Mouse (Mus musculus) thymus, postnatal 25 days (tissue): ENCODE data around the gene Cpm.

Experiments used
- DNase-seq: peaks from one replicate; pipeline ENCODE4 v3.0.0; 2022

Gene Cpm

DNA sequence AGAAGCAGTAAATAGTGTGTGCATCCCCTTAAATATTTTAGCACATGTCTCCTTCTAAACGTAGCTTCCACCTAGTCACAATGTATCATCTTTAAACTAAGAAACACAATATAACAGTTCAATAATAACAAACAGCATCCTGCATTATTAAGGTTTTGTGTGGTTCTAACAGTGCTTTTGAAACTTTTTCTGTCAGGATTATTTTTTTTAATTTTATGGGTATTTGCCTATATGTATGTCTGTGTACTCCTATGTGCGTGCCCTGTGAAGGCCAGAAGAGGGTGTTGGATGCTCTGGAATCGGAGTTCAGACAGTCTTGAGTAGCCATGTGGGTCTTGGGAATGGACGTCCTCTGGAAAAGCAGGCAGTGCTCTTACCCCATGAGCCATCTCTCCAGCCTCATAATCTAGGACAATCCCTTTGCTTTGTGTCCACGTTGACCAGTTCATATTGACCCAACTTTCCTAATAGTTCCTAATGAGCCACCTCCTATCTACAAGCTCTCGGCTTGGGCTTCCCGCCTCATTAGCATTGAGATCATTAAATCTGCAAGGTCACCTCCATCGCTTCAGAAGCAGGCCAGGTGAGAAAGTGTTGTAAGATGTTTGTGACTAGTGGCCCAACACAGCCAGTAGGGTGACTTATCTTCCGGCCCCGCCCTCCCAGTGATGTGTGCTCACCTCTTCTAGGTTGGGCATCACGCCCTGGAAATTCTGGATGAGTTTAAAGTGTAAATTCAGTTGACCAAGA lies 20.2 kb downstream of the Cpm start:
- DNase-seq = no peak

DNA sequence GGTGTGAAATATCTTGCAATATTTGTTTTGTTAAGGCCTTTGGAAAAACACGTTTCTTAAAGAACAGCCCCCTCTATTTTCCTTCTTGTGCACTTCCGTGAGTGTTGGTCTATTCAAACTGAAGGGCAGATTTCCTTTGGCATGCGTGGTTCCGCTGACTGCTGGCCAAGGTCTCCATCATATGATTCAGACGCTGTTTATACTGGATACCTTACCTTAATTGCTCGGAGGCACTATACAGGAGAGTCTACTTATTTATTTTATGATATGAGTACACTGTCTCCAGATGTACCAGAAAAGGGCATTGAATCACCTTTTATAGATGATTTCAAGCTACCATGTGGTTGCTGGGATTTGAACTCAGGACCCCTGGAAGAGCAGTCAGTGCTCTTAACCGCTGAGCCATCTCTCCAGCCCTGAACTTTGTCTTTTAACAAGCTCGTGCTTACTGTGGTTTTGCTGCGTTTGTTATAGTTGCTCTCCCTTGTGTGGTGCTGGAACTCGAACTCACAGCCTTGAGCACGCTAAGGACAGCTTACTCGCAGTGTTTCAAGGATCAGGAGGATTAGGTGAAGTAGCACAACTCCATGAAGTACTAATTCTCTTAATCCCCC lies 20.8 kb downstream of the Cpm start:
- no peak for DNase-seq

DNA sequence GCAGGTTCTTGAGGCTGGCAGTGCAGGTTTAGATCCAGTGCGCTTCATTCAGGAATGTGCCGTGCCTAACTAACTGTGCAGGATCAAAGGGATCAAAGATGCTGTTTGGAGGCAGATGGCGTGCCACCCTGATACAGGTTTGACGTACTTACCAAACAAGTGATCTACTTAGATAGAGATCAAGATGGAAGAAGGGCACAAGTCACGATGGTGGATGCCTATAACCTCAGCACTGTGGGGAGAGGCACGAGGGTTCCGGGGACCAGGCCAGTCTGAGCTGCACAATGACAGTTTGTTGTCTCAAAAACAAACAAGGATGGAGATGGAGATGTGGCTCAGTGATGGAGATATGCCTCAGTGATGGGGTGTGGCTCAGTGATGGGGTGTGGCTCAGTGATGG lies 21.4 kb downstream of the Cpm start:
- DNase-seq = no peak

DNA sequence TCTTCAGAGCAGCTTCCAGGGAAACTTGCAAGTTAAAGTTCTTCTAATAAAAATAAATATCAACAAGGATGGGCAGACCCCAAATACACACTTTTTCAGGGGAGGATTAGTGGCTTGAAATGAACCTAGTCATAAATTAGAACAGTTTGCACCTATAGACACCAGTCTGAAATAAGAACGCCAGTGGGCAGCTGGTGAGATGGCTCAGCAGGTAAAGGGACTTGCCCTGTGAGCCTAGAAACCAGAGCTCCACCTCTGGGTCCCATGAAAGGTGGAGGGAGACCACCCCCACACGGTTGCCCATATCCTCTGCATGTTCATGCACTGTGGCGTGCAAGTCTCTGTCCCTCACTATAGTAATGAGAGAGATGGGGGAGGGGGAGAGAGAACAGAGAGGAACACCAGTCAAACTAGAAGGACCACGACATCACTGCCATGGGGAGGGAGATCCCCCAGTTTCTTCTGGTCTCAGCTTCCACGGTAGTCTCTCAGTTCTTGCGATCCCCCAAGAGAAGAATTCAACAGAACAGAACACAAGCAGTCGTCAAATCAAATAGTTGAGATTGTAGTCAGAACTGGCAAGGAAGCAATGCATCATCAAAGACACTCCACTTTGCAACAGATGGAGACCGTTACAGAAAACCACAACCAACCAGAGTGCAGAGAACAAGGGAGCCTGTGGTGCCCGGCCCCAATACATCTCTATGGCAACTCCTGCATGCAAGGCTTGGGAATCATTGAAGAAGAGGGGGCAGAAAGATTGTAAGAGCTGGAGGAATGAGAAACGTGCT lies 22.5 kb downstream of the Cpm start:
- DNase-seq = peak; percentile 69

DNA sequence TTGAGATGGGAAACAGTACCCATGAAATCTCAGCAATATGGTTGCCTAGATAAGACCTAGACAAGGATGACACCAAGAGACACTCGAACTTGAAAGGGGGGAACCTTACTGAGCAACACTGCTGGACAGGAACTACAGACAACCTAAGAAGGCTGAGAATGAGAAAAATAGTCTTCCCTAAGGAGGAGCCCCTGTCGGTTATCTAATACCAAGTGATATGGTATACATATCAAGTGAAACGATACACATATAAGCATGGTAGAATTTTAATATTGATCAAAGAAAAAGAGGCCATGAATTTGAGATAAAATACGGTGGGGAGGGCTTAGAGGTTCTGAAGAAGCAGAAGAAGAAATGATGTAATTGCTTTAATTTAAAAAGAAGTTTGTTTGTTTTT lies 23.1 kb downstream of the Cpm start:
- DNase-seq = no peak

DNA sequence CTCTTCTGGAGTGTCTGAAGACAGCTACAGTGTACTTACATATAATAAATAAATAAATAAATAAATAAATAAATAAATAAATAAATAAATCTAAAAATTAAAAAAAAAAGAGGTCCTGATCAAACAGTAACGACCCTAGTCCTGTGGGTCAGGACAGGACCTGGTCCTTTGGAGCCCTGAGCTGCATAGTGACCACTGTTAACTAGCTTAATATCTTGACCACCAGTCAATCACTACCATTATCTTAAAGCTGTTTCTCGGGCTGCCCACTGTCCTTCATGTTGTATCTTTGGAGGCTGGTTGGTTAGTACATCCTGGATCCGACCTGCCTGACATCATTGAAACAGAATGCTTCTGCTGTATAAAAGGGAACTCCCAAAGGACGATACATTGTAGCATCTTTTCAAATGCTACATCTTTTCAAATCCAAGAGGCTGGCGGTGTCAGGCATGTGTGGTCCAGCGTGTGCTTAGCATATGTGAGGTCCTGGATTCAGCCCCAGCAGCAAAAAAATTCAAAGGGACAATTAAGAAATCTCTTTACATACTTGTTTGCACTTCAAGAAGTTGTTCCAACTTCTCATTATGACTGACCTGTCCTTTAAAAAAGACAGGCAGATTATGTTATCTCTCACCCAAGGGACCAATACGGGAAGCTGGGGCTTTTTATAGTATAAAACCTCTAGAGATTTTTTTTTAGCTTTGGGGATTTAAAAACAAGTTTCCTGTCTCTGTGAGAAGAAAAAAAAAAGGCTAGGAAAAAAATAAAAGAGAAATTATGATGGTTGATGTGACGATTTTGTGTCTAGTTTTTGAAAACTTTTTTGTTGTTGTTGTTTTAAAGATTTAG lies 23.9 kb downstream of the Cpm start:
- DNase-seq = no peak

DNA sequence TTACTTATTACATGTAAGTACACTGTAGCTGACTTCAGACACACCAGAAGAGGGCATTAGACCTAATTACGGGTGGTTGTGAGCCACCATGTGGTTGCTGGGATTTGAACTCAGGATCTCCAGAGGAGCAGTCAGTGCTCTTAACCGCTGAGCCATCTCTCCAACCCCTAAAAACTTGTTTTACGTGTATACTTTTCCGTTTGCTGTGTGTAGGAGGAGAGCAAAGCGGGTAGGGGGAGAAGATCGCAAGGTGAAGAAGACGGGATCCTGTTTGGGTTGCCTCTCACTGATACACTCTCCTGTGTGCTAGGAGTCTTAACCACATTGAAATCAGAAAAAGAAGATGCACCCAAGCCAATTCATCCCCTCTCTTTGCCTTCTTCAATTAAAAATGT lies 24.5 kb downstream of the Cpm start:
- no peak for DNase-seq

DNA sequence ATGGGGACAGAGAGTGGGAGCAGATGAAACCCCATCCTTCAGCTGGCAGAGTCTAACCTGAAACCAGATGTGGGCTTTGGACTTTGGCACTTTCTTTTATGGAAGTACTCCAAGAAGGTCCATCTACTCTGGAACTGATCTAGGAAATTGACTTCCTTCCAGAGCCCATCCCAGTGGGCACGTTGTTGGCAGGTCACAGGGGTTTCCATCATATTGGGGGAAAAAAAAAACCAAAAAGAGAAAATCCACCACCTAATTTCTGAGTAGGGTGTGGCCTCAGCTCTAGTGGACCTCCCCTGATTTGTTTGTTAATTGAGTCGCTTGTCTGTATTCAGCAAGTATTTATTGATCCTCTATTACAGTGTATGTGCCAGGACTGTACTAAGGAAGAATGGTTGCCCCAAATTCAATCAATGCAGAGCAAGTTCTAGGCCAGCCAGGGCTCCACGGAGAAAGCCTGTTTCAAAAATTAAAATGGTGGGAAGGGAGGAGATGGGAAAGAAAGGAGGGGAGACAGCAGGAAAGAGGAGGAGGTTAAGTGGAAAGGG lies 25.4 kb downstream of the Cpm start:
- no peak for DNase-seq

DNA sequence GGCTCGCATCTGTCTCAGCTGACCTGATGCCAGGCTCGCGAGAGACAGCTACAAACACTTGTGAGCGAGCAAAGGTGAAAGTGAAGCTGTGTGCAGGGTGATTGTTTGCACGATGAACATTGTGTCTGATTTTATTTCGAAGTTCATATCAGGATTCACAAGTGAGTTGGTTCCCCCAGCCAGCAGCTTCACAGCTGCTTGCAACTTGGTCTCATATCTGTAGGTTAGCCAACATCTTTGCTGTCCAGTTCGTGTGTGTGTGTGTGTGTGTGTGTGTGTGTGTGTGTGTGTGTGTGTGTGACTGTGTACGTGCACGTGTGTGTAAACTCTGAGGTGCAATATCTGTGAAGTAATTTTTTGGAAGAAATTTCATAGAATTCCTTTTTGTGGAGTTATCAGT lies 26.2 kb downstream of the Cpm start:
- DNase-seq = no peak

DNA sequence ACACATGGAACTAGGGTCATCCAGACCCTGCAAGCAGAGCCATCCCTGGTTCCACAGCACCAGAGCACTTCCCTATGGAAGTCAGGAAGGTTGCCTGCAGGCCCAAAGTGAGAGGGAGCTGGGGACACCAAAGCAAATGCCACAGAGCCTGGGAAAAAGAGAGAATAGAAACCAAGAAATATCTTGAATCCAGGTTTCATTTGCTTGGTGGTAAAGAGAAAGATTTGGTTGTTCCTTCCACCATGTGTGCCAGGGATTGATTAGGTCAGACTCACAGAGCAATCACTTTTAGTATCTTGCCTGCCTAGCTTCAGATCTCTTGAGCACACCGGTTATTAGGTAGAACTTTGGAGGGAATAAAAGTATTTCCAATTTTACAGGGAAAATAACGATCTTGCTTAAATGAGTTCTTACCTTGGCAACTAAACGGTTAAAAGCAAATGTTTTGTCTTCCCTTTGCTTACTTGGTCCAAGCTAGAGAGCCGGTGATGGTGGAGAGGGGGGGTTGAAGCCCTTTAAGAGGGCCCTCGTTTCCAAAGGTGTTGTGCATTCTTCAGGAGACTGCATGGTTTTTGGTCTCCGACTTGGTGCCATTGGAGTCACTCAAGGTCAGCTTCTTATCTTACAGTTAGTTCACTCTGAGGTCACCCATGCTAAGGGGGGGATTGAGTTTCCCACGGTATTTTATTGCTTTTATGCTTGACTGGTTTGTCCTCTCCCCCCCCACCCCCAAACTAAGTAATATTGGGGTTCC lies 26.8 kb downstream of the Cpm start:
- no peak for DNase-seq

DNA sequence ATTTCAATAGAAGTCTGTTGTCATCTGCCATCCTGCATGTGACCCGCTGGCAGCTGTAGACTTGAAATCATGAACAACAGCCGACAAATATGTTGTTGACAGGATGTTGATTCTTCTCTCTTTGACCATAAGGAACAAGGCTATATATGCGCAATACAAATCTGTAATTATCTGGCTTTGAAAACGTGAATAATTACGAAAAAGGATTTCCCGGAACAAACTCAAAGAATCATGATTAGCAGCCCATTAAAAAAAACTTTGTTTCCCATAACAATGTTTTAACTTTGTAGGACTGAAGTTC lies 27.3 kb downstream of the Cpm start:
- DNase-seq = no peak

DNA sequence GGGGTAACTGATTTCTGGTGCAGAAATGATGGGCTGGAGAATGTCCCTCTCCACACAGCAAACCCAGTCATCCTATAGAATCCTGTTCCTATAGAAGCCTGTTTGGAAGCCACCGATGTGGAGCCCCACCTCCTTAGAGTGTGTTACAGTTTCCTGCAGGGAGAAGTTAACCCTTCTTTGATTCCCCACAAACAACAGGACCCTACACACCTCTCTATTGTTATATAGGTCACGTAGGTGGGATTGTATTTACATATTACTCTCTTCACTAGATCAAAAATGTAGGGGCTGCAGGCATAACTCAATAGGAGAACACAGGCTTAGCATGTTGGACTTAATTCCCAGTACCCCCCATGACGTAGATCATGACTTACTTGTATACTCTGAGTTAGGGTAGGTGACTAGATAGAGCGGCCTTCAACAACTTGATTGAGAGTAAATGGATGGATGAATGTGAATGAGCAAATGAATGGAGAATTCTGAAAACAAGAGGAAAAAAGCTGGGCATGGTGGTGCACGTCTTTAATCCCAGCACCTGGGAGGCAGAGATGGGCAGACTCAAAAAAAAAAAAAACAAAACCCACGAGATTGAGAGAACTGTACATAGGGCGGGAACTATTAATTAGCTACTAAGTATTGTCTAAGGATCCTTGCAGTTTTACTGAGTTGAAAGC lies 27.8 kb downstream of the Cpm start:
- no peak for DNase-seq

DNA sequence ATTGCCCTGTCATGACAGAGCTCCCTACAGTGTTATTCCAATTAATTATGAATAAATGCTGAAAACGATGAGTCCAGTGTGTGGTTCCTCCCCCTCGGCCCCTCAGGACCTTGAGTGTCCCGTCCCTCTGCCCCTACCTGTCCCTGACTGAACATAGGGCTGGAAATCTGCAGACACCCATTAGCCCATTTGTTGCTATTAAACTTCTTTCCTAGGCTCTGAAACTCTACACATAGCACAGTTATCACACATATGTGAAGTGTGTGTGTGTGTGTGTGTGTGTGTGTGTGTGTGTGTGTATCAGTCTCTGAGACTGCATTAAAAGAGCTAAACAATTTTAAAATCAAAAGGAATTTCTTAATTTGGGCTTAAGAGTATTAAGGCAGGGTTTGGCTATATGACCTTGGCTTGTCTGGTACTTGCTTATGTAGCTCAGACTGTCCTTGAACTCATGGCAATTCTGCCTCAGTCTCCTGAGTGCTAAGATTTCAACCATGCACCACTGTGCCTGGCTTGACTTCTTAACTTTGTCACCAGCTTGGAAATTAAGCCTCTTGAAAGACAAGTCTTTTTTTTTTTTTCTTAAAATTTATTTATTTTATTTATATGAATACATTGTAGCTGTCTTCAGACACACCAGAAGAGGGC lies 28.5 kb downstream of the Cpm start:
- no peak for DNase-seq

DNA sequence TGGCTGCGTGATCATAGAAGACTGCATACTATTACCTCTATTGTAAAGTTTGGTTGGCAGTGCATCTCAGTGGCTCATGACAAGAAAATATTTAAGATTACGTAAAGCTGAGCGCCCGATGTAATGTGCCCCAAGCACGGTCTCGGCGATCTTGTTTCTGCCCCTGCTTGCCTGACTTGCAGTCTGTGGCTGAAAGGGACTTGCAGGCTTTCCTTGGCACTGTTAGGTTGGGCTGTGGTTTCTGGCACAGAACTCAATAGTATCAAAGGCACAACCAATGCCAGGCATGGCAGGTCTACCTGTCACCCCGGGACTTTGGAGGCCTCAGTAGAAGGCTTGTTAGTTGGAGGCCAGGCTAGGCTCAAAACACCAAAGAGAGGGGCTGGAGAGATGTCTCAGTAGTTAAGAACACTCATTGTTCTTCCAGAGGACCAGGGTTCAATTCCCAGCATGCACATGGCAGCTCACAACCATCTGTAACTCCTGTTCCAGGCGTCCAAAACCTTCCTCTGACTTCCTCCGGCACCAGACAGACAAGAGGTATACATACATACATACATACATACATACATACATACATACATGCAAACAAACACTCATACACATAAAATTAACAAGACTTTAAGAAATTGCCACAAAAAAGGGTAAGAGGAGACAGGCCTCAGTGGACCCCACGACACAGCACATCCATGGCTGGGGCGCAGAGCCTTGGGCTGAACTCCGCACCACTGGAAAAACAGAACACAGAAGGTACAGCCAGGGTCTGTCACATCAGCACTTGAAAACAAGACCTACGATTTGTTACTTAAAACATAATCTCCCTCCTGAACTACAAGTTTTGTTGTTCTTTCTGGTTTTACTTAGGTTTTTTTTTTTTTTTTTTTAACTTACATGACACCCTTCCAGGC lies 29.5 kb downstream of the Cpm start:
- no peak for DNase-seq

DNA sequence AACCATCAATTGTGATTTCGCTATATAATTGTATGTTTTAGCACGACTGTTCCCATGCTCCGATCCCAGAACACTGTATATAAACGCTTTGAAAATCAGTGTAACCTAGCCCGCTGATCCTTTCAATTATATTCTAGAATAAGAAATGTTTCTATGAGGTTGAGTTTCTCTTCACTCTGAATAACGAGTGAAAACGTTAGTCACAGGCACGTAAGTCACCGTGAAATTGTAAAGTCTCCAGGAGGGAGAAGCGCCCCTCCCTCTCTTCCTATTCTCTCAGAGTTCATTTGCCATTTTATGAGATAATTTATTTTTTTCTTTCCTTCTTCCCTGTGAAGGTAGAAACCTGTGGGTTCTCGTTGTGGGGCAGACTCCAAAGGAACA lies 30.1 kb downstream of the Cpm start:
- no peak for DNase-seq

DNA sequence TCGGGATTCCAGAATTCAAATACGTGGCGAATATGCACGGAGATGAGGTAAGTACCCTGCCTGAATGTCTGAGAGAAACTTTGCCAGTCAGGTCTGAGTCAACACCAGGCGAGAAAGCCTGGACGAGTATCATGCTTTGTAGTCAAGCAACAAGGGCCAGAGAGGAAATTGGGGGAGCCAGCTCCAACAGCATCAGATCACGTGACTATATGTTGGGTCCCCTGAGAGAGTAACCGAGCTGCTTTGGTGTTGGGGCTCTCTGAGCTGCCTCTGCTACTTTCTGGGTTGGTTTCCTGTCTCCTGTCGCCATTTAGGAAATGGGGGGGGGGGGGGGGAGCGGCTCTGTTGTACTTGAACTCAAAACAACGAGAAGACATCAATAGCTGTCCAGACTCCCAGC lies 30.5 kb downstream of the Cpm start:
- DNase-seq = peak; percentile 71

DNA sequence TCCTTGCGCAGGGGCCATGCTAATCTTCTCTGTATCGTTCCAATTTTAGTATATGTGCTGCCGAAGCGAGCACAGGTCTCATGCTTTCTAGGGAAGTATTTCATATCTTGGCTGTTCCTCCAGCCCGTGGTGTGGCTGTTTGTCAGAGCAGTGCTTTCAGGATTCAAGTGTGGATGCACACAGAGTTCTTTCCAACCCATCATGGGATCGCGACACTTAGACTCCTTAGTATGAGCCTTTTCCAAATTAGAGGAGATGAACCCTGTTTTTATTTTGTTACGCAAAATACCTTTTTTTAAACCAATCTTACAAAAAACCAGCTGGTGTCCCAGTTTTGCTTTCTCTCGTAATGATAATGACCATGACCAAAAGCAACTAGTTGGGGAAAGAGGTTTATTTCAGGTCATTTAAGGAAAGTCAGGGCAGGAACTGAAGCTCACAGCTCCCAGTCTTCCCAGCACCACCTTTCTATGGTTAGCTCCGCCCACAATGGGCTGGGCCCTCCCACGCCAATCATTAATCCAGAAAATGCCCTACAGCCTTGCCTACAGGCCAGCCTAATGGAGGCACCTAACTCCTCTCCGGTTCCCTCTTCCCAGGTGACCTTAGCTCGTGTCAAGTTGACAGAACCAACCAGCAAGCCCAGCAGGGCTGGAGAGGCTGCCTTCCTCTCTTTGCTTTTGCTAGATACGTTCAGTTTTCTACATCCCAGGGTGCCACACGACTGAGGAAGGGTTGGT lies 33.2 kb downstream of the Cpm start:
- DNase-seq = no peak

DNA sequence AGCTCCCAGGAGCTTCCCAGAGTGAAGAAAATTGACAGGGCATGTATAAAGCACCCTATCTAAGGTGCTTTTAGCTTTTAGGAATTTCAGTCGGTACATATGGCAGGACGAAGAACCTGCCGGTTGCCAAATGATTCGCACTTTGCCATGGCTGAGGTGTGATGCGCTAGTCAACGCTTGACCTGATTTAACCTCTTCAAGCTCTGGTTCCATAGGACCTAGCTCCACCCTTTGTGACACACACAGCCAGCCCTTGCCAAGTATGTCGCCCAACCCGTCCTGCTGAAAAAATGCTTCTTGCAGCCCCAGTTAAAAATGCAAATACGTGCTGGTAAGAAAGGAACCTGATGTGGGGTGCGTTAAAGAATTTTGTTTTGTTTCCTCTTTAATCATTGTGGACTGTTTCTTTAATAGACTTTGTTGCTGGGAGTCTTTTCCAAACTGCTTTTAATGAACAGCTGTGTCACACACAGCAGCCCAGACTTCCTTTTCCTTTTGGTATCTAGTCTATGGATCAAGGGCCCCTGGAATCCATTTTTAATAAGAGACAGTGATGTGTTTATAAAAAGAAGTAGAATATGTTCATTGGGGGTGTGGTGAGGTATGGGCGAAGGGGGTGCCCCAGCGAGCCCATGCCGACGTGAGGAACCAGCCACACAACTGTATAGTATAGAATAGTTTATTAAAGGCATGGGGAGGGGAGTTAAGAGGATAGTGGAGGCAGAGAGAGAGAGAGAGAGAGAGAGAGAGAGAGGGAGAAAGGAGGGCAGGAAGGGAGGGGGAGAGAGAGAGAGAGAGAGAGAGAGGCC lies 34.0 kb downstream of the Cpm start:
- DNase-seq = no peak

DNA sequence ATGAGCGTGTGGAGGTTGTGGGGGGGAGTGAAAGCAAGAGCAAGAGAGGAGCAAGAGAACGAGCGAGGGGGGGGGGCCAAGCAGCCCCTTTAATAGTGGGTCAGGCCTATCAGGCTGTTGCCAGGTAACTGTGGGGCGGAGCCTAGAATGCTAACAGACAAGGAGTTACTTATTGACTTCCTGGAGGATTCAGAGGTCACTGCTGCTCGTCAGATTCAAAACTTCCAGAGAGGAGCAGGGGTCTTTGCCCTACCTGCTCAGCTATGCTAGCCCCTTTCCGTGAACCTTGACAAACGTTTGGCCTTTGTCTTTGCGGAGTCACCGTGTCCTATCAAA lies 34.5 kb downstream of the Cpm start:
- no peak for DNase-seq
